Mouse (Mus musculus): Measurements from ENCODE around the gene Agap1. TPM values are rescaled to one million over a fixed set of nuclear protein-coding genes. Genes with fewer than 3 reads are reported as not detected.

Gene Agap1
- polyA plus RNA-seq, 1 experiment from 2014 or later: 89.6 TPM

GRCm38 (mm10) chr1:89934316-89935260 lies 480.0 kb downstream of the Agap1 start:
- H3K9me3 ChIP-seq (ENCODE audit: control insufficient read depth, low read length): no peaks in the 10 kb centered on the region
- ATAC-seq (ENCODE audit: low FRiP score, low TSS enrichment): no peak

GRCm38 (mm10) chr1:89935493-89936348 lies 481.1 kb downstream of the Agap1 start:
- DNase-seq: peak; percentile 31
- ATAC-seq (ENCODE audit: low FRiP score, low TSS enrichment): no peak
- no peak overlapping the region for H3K9ac ChIP-seq (replicated peaks; ENCODE audit: low read length)

More at GRCm38 (mm10) chr1:89934316-89935260, 480.0 kb downstream of the Agap1 start:
- no peaks in the 10 kb centered on the region for H3K36me3 ChIP-seq (ENCODE audit: control insufficient read depth, insufficient read depth, low read length)
- H3K4me1 ChIP-seq (ENCODE audit: control insufficient read depth, insufficient read depth, low read length): peaks cover 13% of the 10 kb centered on the region
- no peak overlapping the region for H3K9ac ChIP-seq (replicated peaks; ENCODE audit: low read length)
- H3K4me3 ChIP-seq (replicated peaks; ENCODE audit: low read depth, low read length): no peak overlapping the region
- H3K4me2 ChIP-seq (ENCODE audit: low read length): no peak overlapping the region
- peaks cover 87% of the 10 kb centered on the region for H3K27me3 ChIP-seq (ENCODE audit: control insufficient read depth, insufficient read depth, low read length)
- under 1% methylated on average over 19 of the region's 19 CpGs for WGBS
- H3K27ac ChIP-seq (replicated peaks; ENCODE audit: low read depth, low read length): no peak overlapping the region
- peak; percentile 62 for DNase-seq

GRCm38 (mm10) chr1:89938884-89939595 lies 484.4 kb downstream of the Agap1 start:
- DNase-seq: peak; percentile 50
- Histone ChIP-seq H3K9me3 (ENCODE audit: control insufficient read depth, low read length) (no peaks in the 10 kb centered on the region), H3K27me3 (ENCODE audit: control insufficient read depth, insufficient read depth, low read length) (peaks cover 76% of the 10 kb centered on the region), H3K4me2 (ENCODE audit: low read length) (no peak overlapping the region), H3K4me3 (replicated peaks; ENCODE audit: low read depth, low read length) (no peak overlapping the region), H3K36me3 (ENCODE audit: control insufficient read depth, insufficient read depth, low read length) (no peaks in the 10 kb centered on the region), H3K27ac (replicated peaks; ENCODE audit: low read depth, low read length) (no peak overlapping the region), H3K9ac (replicated peaks; ENCODE audit: low read length) (no peak overlapping the region), H3K4me1 (ENCODE audit: control insufficient read depth, insufficient read depth, low read length) (peaks cover 19% of the 10 kb centered on the region)
- ATAC-seq (ENCODE audit: low FRiP score, low TSS enrichment): no peak
- WGBS: 19% methylated on average over 16 of the region's 16 CpGs

More at GRCm38 (mm10) chr1:89935493-89936348, 481.1 kb downstream of the Agap1 start:
- Histone ChIP-seq H3K36me3 (ENCODE audit: control insufficient read depth, insufficient read depth, low read length) (no peaks in the 10 kb centered on the region), H3K27me3 (ENCODE audit: control insufficient read depth, insufficient read depth, low read length) (peaks cover 86% of the 10 kb centered on the region), H3K4me3 (replicated peaks; ENCODE audit: low read depth, low read length) (no peak overlapping the region), H3K9me3 (ENCODE audit: control insufficient read depth, low read length) (no peaks in the 10 kb centered on the region), H3K4me2 (ENCODE audit: low read length) (peak overlapping the region; percentile 10; the same call in 1 of the 2 replicates), H3K4me1 (ENCODE audit: control insufficient read depth, insufficient read depth, low read length) (peaks cover 8% of the 10 kb centered on the region), H3K27ac (replicated peaks; ENCODE audit: low read depth, low read length) (no peak overlapping the region)
- WGBS: under 1% methylated on average over 29 of the region's 29 CpGs

DNA sequence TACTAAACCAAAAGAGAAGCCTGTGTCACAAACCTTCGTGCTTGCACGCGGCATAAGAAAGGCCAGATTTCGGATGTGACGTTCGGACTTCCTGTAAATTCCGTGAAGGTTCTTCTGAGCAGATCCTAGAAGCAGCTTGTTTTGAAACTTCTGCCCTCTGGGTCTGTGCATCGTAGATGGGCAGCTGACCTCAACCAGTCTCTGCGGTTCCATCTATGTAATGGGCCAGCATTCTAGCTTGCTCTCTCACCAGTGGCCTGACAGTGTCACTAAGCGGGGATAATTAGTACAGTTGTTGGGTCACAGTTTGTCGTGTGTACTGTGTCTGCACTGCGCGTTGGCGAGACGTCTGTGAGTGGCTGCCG lies 485.0 kb downstream of the Agap1 start:
- H3K4me3 ChIP-seq (replicated peaks; ENCODE audit: low read depth, low read length): no peak overlapping the region
- no peak for ATAC-seq (ENCODE audit: low FRiP score, low TSS enrichment)
- 28% methylated on average over 16 of the region's 16 CpGs for WGBS
- no peak overlapping the region for H3K27ac ChIP-seq (replicated peaks; ENCODE audit: low read depth, low read length)
- peaks cover 78% of the 10 kb centered on the region for H3K27me3 ChIP-seq (ENCODE audit: control insufficient read depth, insufficient read depth, low read length)
- H3K9me3 ChIP-seq (ENCODE audit: control insufficient read depth, low read length): no peaks in the 10 kb centered on the region
- no peaks in the 10 kb centered on the region for H3K36me3 ChIP-seq (ENCODE audit: control insufficient read depth, insufficient read depth, low read length)
- no peak overlapping the region for H3K4me2 ChIP-seq (ENCODE audit: low read length)
- peaks cover 19% of the 10 kb centered on the region for H3K4me1 ChIP-seq (ENCODE audit: control insufficient read depth, insufficient read depth, low read length)
- H3K9ac ChIP-seq (replicated peaks; ENCODE audit: low read length): no peak overlapping the region
- DNase-seq: no peak

DNA sequence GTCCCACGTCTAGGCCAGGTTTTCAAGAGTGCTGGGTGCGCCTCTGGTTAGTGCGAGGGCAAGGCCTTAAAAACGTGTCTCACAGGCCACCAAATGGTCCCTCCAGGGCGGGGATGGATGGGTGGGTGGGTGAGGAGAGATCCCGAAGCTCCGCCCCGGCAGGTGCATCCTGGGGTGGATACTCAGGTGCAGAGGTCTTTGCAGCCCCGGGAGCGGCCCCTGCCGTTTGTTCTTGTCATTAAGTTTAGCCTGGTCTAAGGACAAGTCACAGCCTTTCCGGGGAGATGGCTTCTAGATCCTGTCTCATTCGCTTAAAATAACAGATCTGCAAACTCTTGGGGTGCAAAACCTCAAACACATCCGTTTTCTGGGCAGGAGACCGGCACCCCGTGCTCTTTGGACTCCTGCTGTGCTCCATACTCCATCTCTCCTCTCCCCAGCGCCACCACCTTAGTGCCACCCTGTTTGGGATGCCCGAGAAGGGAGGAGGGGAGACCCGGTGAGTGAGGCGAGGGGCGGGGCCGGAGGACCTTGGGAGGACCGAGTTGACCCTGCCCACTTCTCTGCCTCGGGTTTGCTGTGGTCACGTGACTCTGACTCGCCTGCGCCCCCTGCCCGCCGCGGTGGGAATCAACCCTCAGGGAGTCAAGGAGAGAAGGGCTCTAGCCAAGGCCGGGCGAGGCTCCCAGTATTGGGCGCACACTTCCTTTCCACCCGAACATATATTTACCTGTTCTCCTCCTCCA lies 485.5 kb downstream of the Agap1 start:
- 4% methylated on average over 34 of the region's 34 CpGs for WGBS

GRCm38 (mm10) chr1:89940961-89941524 lies 486.4 kb downstream of the Agap1 start:
- Histone ChIP-seq H3K4me2 (ENCODE audit: low read length) (peak overlapping the region; percentile 64), H3K4me3 (replicated peaks; ENCODE audit: low read depth, low read length) (no peak overlapping the region; the same call in 1 of the 2 replicates), H3K9ac (replicated peaks; ENCODE audit: low read length) (no peak overlapping the region), H3K36me3 (ENCODE audit: control insufficient read depth, insufficient read depth, low read length) (no peaks in the 10 kb centered on the region), H3K4me1 (ENCODE audit: control insufficient read depth, insufficient read depth, low read length) (peaks cover 14% of the 10 kb centered on the region), H3K27me3 (ENCODE audit: control insufficient read depth, insufficient read depth, low read length) (peaks cover 74% of the 10 kb centered on the region), H3K27ac (replicated peaks; ENCODE audit: low read depth, low read length) (no peak overlapping the region), H3K9me3 (ENCODE audit: control insufficient read depth, low read length) (no peaks in the 10 kb centered on the region)
- WGBS: 6% methylated on average over 15 of the region's 15 CpGs
- peak; percentile 17 for DNase-seq
- ATAC-seq (ENCODE audit: low FRiP score, low TSS enrichment): no peak

More for the DNA sequence above, 485.5 kb downstream of the Agap1 start:
- Histone ChIP-seq H3K4me2 (ENCODE audit: low read length) (no peak overlapping the region), H3K27ac (replicated peaks; ENCODE audit: low read depth, low read length) (no peak overlapping the region), H3K27me3 (ENCODE audit: control insufficient read depth, insufficient read depth, low read length) (peaks cover 76% of the 10 kb centered on the region), H3K4me1 (ENCODE audit: control insufficient read depth, insufficient read depth, low read length) (peaks cover 19% of the 10 kb centered on the region), H3K9ac (replicated peaks; ENCODE audit: low read length) (no peak overlapping the region), H3K9me3 (ENCODE audit: control insufficient read depth, low read length) (no peaks in the 10 kb centered on the region), H3K36me3 (ENCODE audit: control insufficient read depth, insufficient read depth, low read length) (no peaks in the 10 kb centered on the region), H3K4me3 (replicated peaks; ENCODE audit: low read depth, low read length) (no peak overlapping the region)
- ATAC-seq (ENCODE audit: low FRiP score, low TSS enrichment) (peak; percentile 29; the same call in 1 of the 2 replicates), DNase-seq (peak; percentile 72)

DNA sequence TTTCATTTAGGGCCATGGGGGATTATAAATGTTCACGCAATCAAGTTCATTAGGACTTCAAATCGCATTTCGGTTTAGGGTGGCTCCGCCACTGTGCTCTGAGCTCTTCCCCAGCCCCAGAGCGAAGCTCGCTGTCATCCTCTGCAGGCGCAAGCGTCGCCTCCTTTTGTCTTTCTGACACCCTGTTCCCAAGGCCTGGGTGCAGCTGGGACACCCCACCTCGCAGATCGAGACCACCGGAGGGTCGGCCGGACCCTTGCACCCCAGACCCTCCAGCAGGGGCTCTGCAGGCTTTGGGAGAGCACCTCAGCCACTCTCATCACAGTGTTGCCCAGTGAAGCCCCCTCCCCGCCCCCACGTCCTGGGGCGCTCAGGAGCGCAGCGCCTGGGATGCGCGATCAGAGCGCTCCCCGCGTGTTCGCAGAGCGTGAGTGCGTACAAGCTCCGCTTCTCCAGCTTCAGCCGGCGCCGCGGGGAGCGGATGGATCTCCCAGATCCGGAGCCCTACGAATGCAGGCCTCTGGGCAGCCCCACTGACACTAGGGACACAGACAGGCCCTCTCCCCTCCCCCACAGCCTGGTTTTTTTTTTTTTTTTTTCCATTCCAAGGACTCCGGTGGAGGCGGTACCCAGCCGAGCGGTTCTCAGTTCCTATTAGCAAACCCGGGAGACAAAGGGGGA lies 487.2 kb downstream of the Agap1 start:
- Histone ChIP-seq H3K27ac (replicated peaks; ENCODE audit: low read depth, low read length) (no peak overlapping the region), H3K27me3 (ENCODE audit: control insufficient read depth, insufficient read depth, low read length) (peaks cover 68% of the 10 kb centered on the region), H3K4me1 (ENCODE audit: control insufficient read depth, insufficient read depth, low read length) (peaks cover 14% of the 10 kb centered on the region), H3K9ac (replicated peaks; ENCODE audit: low read length) (peak overlapping the region; percentile 46), H3K4me3 (replicated peaks; ENCODE audit: low read depth, low read length) (peak overlapping the region; percentile 30), H3K9me3 (ENCODE audit: control insufficient read depth, low read length) (no peaks in the 10 kb centered on the region), H3K4me2 (ENCODE audit: low read length) (peak overlapping the region; percentile 64), H3K36me3 (ENCODE audit: control insufficient read depth, insufficient read depth, low read length) (no peaks in the 10 kb centered on the region)
- ATAC-seq (ENCODE audit: low FRiP score, low TSS enrichment): peak; percentile 48; the same call in 1 of the 2 replicates
- peak; percentile 79 for DNase-seq
- WGBS: under 1% methylated on average over 40 of the region's 40 CpGs

Data from midbrain, embryonic 14.5 days (tissue).